Mouse (Mus musculus) left cerebral cortex, postnatal 36 days (tissue): Measurements from ENCODE around the gene Hps3. TPM values are rescaled to one million over a fixed set of nuclear protein-coding genes. Genes with fewer than 3 reads are reported as not detected.
"Not testable (repeated sequence)": the region's sequence is repeated elsewhere in the genome, so short reads cannot be mapped to it uniquely, and the experiment has no call there.

Experiments used
- DNase-seq, 2 experiments: peaks; one replicate each; pipeline ENCODE4 v3.0.0; 2021 to 2022; ENCODE audit warnings: low spot score in 2 of 2, mixed read lengths in 1 of 2
- intact Hi-C: fragments of 180-260 bp; cut with DNase I; formaldehyde crosslinking; loops from one replicate; pipeline ENCODE4 v1.15.1; 2025
- total RNA-seq, 2 experiments: library from RNA; stranded (reverse); gene quantifications; 2 replicates each; pipeline ENCODE4 v1.2.3; 2021

Gene Hps3
- total RNA-seq, 2 experiments from 2014 or later = 11.9 to 18.7 TPM

GRCm38 (mm10) chr3:19958031-19958430, 77.1 kb downstream of the Hps3 start:
- intact Hi-C loops = no loop called here
- no peak for DNase-seq

GRCm38 (mm10) chr3:19956885-19957284, 78.2 kb downstream of the Hps3 start, which contains the start of gene Cp:
Gene Cp, plus strand, starts transcription at chr3:19957054.
- no peak for DNase-seq

GRCm38 (mm10) chr3:19953865-19954264, 81.2 kb downstream of the Hps3 start:
- no peak for DNase-seq
- intact Hi-C loops = no loop called here

More at GRCm38 (mm10) chr3:19956885-19957284, 78.2 kb downstream of the Hps3 start, which contains the start of gene Cp:
- intact Hi-C loops = no loop called here

GRCm38 (mm10) chr3:19953425-19953824, 81.7 kb downstream of the Hps3 start:
- intact Hi-C loops = no loop called here
- DNase-seq = no peak

- DNase-seq, intact Hi-C loops: not testable (repeated sequence)
Observed at GRCm38 (mm10) chr3:19949401-19949800, 85.7 kb downstream of the Hps3 start.

GRCm38 (mm10) chr3:19948552-19948951, 86.6 kb downstream of the Hps3 start:
- intact Hi-C loops = no loop called here
- no peak for DNase-seq

Other genes starting within 250 kb of the Hps3 start
- gene Cp, start 78.3 kb downstream of the Hps3 start, total RNA-seq = 10 to 100 TPM in 1 of 2 experiments, 1 to 10 TPM in 1; 6.4 to 17.4 TPM
- 10 to 100 TPM; 16.2 to 23.9 TPM for gene Hltf, start 22.5 kb upstream of the Hps3 start, total RNA-seq
- 10 to 100 TPM; 29.1 to 32.9 TPM for gene Gyg, start 120.0 kb upstream of the Hps3 start, total RNA-seq
- gene Cpa3, start 206.9 kb upstream of the Hps3 start, total RNA-seq = not detected
- gene Cpb1, start 240.4 kb upstream of the Hps3 start, total RNA-seq = not detected